Mouse (Mus musculus): ENCODE measurements around the gene Tjp1. TPM values are rescaled to one million over a fixed set of nuclear protein-coding genes. Genes with fewer than 3 reads are reported as not detected.

Tjp1 gene
- 19.1 and 23.9 TPM in 2 replicates for polyA plus RNA-seq (2014; fragmentation: Nextera tagmentation; extraction: Ambion mirVana)

GRCm38 (mm10) chr7:65527071-65528007 is at the start of gene Tjp1:
TSS of gene Tjp1 (minus strand) at chr7:65527781.
- Histone ChIP-seq H3K9ac (ENCODE audit: low read length) (peak within 1 kb of the TSS; percentile 40), H3K4me2 (ENCODE audit: low read depth, severe bottlenecking) (peak within 1 kb of the TSS; percentile 96), H3K36me3 (ENCODE audit: control insufficient read depth, insufficient read depth, low read length) (no peaks in the 10 kb centered on the region), H3K4me3 (ENCODE audit: low read depth, low read length) (peak within 1 kb of the TSS; percentile 60), H3K27ac (replicated peaks; ENCODE audit: low read depth, low read length) (no peak within 1 kb of the TSS), H3K27me3 (ENCODE audit: control insufficient read depth, insufficient read depth, low read length) (peaks cover 28% of the 10 kb centered on the region), H3K9me3 (ENCODE audit: control insufficient read depth, low read length) (no peaks in the 10 kb centered on the region), H3K4me1 (ENCODE audit: control insufficient read depth, insufficient read depth, low read length) (no peaks in the 10 kb centered on the region)
- under 1% methylated on average over 99 of the region's 115 CpGs for WGBS
- ATAC-seq (ENCODE audit: insufficient number of reproducible peaks, low FRiP score, low TSS enrichment, low read depth) (peak; percentile 65), DNase-seq (ENCODE audit: low spot score) (peak; percentile 60)

- DNase-seq (ENCODE audit: low spot score) (peak; percentile 30), ATAC-seq (ENCODE audit: insufficient number of reproducible peaks, low FRiP score, low TSS enrichment, low read depth) (no peak)
- Histone ChIP-seq H3K9ac (ENCODE audit: low read length) (no peak overlapping the region), H3K4me3 (ENCODE audit: low read depth, low read length) (no peak overlapping the region), H3K4me1 (ENCODE audit: control insufficient read depth, insufficient read depth, low read length) (no peaks in the 10 kb centered on the region), H3K27me3 (ENCODE audit: control insufficient read depth, insufficient read depth, low read length) (no peaks in the 10 kb centered on the region), H3K9me3 (ENCODE audit: control insufficient read depth, low read length) (no peaks in the 10 kb centered on the region), H3K27ac (replicated peaks; ENCODE audit: low read depth, low read length) (no peak overlapping the region), H3K4me2 (ENCODE audit: low read depth, severe bottlenecking) (no peak overlapping the region), H3K36me3 (ENCODE audit: control insufficient read depth, insufficient read depth, low read length) (no peaks in the 10 kb centered on the region)
- WGBS: 48% methylated on average over 12 of the region's 12 CpGs
Measured at GRCm38 (mm10) chr7:65577118-65577517, 49.5 kb upstream of the Tjp1 start.

- H3K4me3 ChIP-seq (ENCODE audit: low read depth, low read length): no peak overlapping the region
- H3K27ac ChIP-seq (replicated peaks; ENCODE audit: low read depth, low read length): no peak overlapping the region
- no peak overlapping the region for H3K4me2 ChIP-seq (ENCODE audit: low read depth, severe bottlenecking)
- H3K9me3 ChIP-seq (ENCODE audit: control insufficient read depth, low read length): no peaks in the 10 kb centered on the region
- 70% methylated on average over 5 of the region's 5 CpGs for WGBS
- no peak for ATAC-seq (ENCODE audit: insufficient number of reproducible peaks, low FRiP score, low TSS enrichment, low read depth)
- no peaks in the 10 kb centered on the region for H3K4me1 ChIP-seq (ENCODE audit: control insufficient read depth, insufficient read depth, low read length)
- no peak overlapping the region for H3K9ac ChIP-seq (ENCODE audit: low read length)
- no peaks in the 10 kb centered on the region for H3K27me3 ChIP-seq (ENCODE audit: control insufficient read depth, insufficient read depth, low read length)
- H3K36me3 ChIP-seq (ENCODE audit: control insufficient read depth, insufficient read depth, low read length): no peaks in the 10 kb centered on the region
- no peak for DNase-seq (ENCODE audit: low spot score)
Measured at GRCm38 (mm10) chr7:65572731-65573130, 45.1 kb upstream of the Tjp1 start.

GRCm38 (mm10) chr7:65570691-65571090 is 43.1 kb upstream of the Tjp1 start:
- ATAC-seq (ENCODE audit: insufficient number of reproducible peaks, low FRiP score, low TSS enrichment, low read depth) (no peak), DNase-seq (ENCODE audit: low spot score) (no peak)
- no peak overlapping the region for H3K27ac ChIP-seq (replicated peaks; ENCODE audit: low read depth, low read length)
- no peaks in the 10 kb centered on the region for H3K9me3 ChIP-seq (ENCODE audit: control insufficient read depth, low read length)
- no peak overlapping the region for H3K9ac ChIP-seq (ENCODE audit: low read length)
- H3K4me1 ChIP-seq (ENCODE audit: control insufficient read depth, insufficient read depth, low read length): no peaks in the 10 kb centered on the region
- WGBS: 89% methylated on average over 4 of the region's 4 CpGs
- no peaks in the 10 kb centered on the region for H3K36me3 ChIP-seq (ENCODE audit: control insufficient read depth, insufficient read depth, low read length)
- no peaks in the 10 kb centered on the region for H3K27me3 ChIP-seq (ENCODE audit: control insufficient read depth, insufficient read depth, low read length)
- H3K4me3 ChIP-seq (ENCODE audit: low read depth, low read length): no peak overlapping the region
- H3K4me2 ChIP-seq (ENCODE audit: low read depth, severe bottlenecking): no peak overlapping the region

- Histone ChIP-seq H3K4me1 (ENCODE audit: control insufficient read depth, insufficient read depth, low read length) (no peaks in the 10 kb centered on the region), H3K9ac (ENCODE audit: low read length) (no peak overlapping the region), H3K4me3 (ENCODE audit: low read depth, low read length) (no peak overlapping the region), H3K36me3 (ENCODE audit: control insufficient read depth, insufficient read depth, low read length) (no peaks in the 10 kb centered on the region), H3K4me2 (ENCODE audit: low read depth, severe bottlenecking) (no peak overlapping the region), H3K9me3 (ENCODE audit: control insufficient read depth, low read length) (no peaks in the 10 kb centered on the region), H3K27ac (replicated peaks; ENCODE audit: low read depth, low read length) (no peak overlapping the region), H3K27me3 (ENCODE audit: control insufficient read depth, insufficient read depth, low read length) (no peaks in the 10 kb centered on the region)
- no peak for ATAC-seq (ENCODE audit: insufficient number of reproducible peaks, low FRiP score, low TSS enrichment, low read depth)
- DNase-seq (ENCODE audit: low spot score): no peak
- 56% methylated on average over 1 of the region's 1 CpGs for WGBS
Measured at GRCm38 (mm10) chr7:65555996-65556395, 28.4 kb upstream of the Tjp1 start.

GRCm38 (mm10) chr7:65545741-65546140 is 18.2 kb upstream of the Tjp1 start:
- H3K4me1 ChIP-seq (ENCODE audit: control insufficient read depth, insufficient read depth, low read length): no peaks in the 10 kb centered on the region; the same call in 1 of the 2 replicates
- H3K9ac ChIP-seq (ENCODE audit: low read length): no peak overlapping the region
- no peaks in the 10 kb centered on the region for H3K9me3 ChIP-seq (ENCODE audit: control insufficient read depth, low read length)
- no peak overlapping the region for H3K4me2 ChIP-seq (ENCODE audit: low read depth, severe bottlenecking)
- DNase-seq (ENCODE audit: low spot score) (peak; percentile 57), ATAC-seq (ENCODE audit: insufficient number of reproducible peaks, low FRiP score, low TSS enrichment, low read depth) (no peak)
- no peaks in the 10 kb centered on the region for H3K27me3 ChIP-seq (ENCODE audit: control insufficient read depth, insufficient read depth, low read length)
- H3K4me3 ChIP-seq (ENCODE audit: low read depth, low read length): no peak overlapping the region
- no peak overlapping the region for H3K27ac ChIP-seq (replicated peaks; ENCODE audit: low read depth, low read length)
- 6% methylated on average over 5 of the region's 5 CpGs for WGBS
- H3K36me3 ChIP-seq (ENCODE audit: control insufficient read depth, insufficient read depth, low read length): no peaks in the 10 kb centered on the region

- no peaks in the 10 kb centered on the region for H3K36me3 ChIP-seq (ENCODE audit: control insufficient read depth, insufficient read depth, low read length)
- H3K9ac ChIP-seq (ENCODE audit: low read length): no peak overlapping the region
- DNase-seq (ENCODE audit: low spot score) (no peak), ATAC-seq (ENCODE audit: insufficient number of reproducible peaks, low FRiP score, low TSS enrichment, low read depth) (no peak)
- H3K4me2 ChIP-seq (ENCODE audit: low read depth, severe bottlenecking): no peak overlapping the region
- 62% methylated on average over 4 of the region's 4 CpGs for WGBS
- no peak overlapping the region for H3K27ac ChIP-seq (replicated peaks; ENCODE audit: low read depth, low read length)
- no peak overlapping the region for H3K4me3 ChIP-seq (ENCODE audit: low read depth, low read length)
- no peaks in the 10 kb centered on the region for H3K4me1 ChIP-seq (ENCODE audit: control insufficient read depth, insufficient read depth, low read length)
- H3K27me3 ChIP-seq (ENCODE audit: control insufficient read depth, insufficient read depth, low read length): peaks cover 9% of the 10 kb centered on the region
- no peaks in the 10 kb centered on the region for H3K9me3 ChIP-seq (ENCODE audit: control insufficient read depth, low read length)
Measured at GRCm38 (mm10) chr7:65532689-65533088, 5.1 kb upstream of the Tjp1 start.

GRCm38 (mm10) chr7:65523116-65523515 is 4.5 kb downstream of the Tjp1 start:
- H3K27me3 ChIP-seq (ENCODE audit: control insufficient read depth, insufficient read depth, low read length): peaks cover 21% of the 10 kb centered on the region
- 88% methylated on average over 4 of the region's 4 CpGs for WGBS
- no peak overlapping the region for H3K4me2 ChIP-seq (ENCODE audit: low read depth, severe bottlenecking)

More at GRCm38 (mm10) chr7:65523116-65523515, 4.5 kb downstream of the Tjp1 start:
- Histone ChIP-seq H3K36me3 (ENCODE audit: control insufficient read depth, insufficient read depth, low read length) (no peaks in the 10 kb centered on the region), H3K9me3 (ENCODE audit: control insufficient read depth, low read length) (no peaks in the 10 kb centered on the region), H3K9ac (ENCODE audit: low read length) (no peak overlapping the region), H3K4me3 (ENCODE audit: low read depth, low read length) (no peak overlapping the region), H3K4me1 (ENCODE audit: control insufficient read depth, insufficient read depth, low read length) (no peaks in the 10 kb centered on the region), H3K27ac (replicated peaks; ENCODE audit: low read depth, low read length) (no peak overlapping the region)
- ATAC-seq (ENCODE audit: insufficient number of reproducible peaks, low FRiP score, low TSS enrichment, low read depth) (no peak), DNase-seq (ENCODE audit: low spot score) (no peak)
